ENCODE assay signal across 31 mouse cellular contexts in the genomic region with DNA sequence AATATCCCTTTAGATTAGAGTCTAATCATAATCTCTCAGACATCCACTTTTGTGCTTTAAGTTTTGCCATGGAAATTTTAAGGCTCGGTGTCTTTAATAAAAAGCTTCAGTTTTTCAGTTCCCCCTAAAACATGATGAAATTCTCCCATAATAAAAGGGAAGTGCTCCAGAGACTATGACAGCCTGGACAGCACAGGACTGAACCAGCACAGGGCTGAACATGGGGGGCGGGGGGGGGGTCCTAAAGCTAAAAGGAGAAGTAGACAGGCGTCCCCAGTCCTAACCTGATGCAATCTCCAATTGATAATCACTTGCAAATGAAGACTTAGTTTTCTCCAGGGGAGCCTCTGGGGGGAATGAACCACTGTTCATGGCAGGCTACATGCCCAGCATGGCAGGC. TPM values are rescaled to one million over a fixed set of nuclear protein-coding genes. Genes with fewer than 3 reads are reported as not detected.
DNase-seq lines count a peak whose midpoint lies in the region; ATAC-seq and TF ChIP-seq lines count a peak whose summit lies in the region.
"Had no signal": no experiment of that assay in that cellular context is flagged by ENCODE, and none has a peak within 500 bp of the region (broad histone marks: within the 10 kb centered on the region; RNA-seq: fewer than 3 reads in every experiment).

No protein-coding gene starts in this region.

- no peak for ATAC-seq in heart, embryonic 12.5 days (ENCODE audit: insufficient number of reproducible peaks, low FRiP score)
- peak; percentile 75 for ATAC-seq in common myeloid progenitor, adult 5-6 weeks (replicated peaks; ENCODE audit: low read depth, poor library complexity, severe bottlenecking)
- ATAC-seq in megakaryocyte progenitor cell, adult 5-6 weeks (replicated peaks; ENCODE audit: poor library complexity), result peak; percentile 68
- ATAC-seq: forebrain, embryonic 14.5 days; hindbrain, postnatal 0 days; intestine, embryonic 15.5 days; Patski had no signal

- H3K4me3 ChIP-seq in heart, embryonic 12.5 days, result no peak overlapping the region
- H3K4me3 ChIP-seq in heart, adult 2 months, result no peak overlapping the region
- H3K4me3 ChIP-seq in CH12.LX (replicated peaks in 1 of 3; ENCODE audit: low read depth in 2 of 3, low read length in 2 of 3, poor library complexity in 1 of 3), result no peak overlapping the region
- H3K4me3 ChIP-seq: embryonic facial prominence, embryonic 12.5 days; intestine, embryonic 15.5 days; liver, embryonic 15.5 days; lung, embryonic 15.5 days; neural tube, embryonic 15.5 days had no signal

- dilution Hi-C loops in CH12.LX (cut with MboI; ENCODE audit: extremely low pct_ligation_motif_present, extremely low pct_unique_long_range_greater_than_20kb, low sequenced_read_pairs), result no loop called here

- DNase-seq in heart, adult 2 months, result no peak
- DNase-seq in CH12.LX (ENCODE audit: extremely low read depth), result peak; percentile 36
- DNase-seq in cerebellum, adult 11-12 months, result no peak
- no peak for DNase-seq in left cerebral cortex, adult 18-20 months (ENCODE audit: low spot score in 2 of 2)
- no peak for DNase-seq in frontal cortex, adult 2 months (ENCODE audit: extremely low spot score in 1 of 2, low spot score in 1 of 2)
- DNase-seq: adrenal gland, postnatal 36 days; B cell, adult 2 months; cerebellum, adult 9-10 months; cerebellum, postnatal 36 days; embryo, embryonic 11 days; heart, postnatal 10 days; kidney, adult 2 months; kidney, postnatal 4 days; liver; midbrain, embryonic 14.5 days; right cerebral cortex, postnatal 25 days; spleen, adult 18-20 months; thymus, adult 2 months; thymus, postnatal 4 days had no signal

- no peaks in the 10 kb centered on the region for H3K9me3 ChIP-seq in heart, embryonic 12.5 days (replicated peaks)
- peaks cover 2% of the 10 kb centered on the region for H3K9me3 ChIP-seq in CH12.LX (replicated peaks; ENCODE audit: low read length)
- H3K9me3 ChIP-seq: embryonic facial prominence, embryonic 12.5 days; intestine, embryonic 15.5 days; liver, embryonic 15.5 days; lung, embryonic 15.5 days; neural tube, embryonic 15.5 days had no signal

- intact Hi-C loops in heart, adult 2 months (cut with DNase I), result loop anchor here (5.0 kb wide), 1 partner anchor 37 kb away; the partner anchor contains the start of gene Lrrfip1

- no peak for TF ChIP-seq CTCF in heart, adult 2 months (IDR thresholded peaks at IDR 0.05)
- TF ChIP-seq CTCF in CH12.LX (conservative IDR thresholded peaks at IDR 0.05 in 1 of 2, IDR thresholded peaks at IDR 0.05 in 1 of 2; ENCODE audit: low read depth in 2 of 2, low read length in 2 of 2), result no peak

- in situ Hi-C loops in CH12.LX (cut with MboI; ENCODE audit: low pct_ligation_motif_present, low pct_unique_long_range_greater_than_20kb, low sequenced_read_pairs), result no loop called here

- no peak for TF ChIP-seq POLR2A in heart, adult 2 months (IDR thresholded peaks at IDR 0.05; ENCODE audit: insufficient read depth, low read depth, low read length)
- TF ChIP-seq POLR2A in CH12.LX (IDR thresholded peaks at IDR 0.05; ENCODE audit: low read depth, low read length), result no peak

- H3K4me1 ChIP-seq in heart, embryonic 12.5 days (replicated peaks), result peaks cover 82% of the 10 kb centered on the region
- peaks cover 22% of the 10 kb centered on the region for H3K4me1 ChIP-seq in heart, adult 2 months (ENCODE audit: control insufficient read depth, insufficient read depth, low read length)
- peaks cover 3 to 25% of the 10 kb centered on the region in 2 experiments; a peak in 3 of 4 replicates for H3K4me1 ChIP-seq in CH12.LX (ENCODE audit: control insufficient read depth in 1 of 2, insufficient read depth in 2 of 2)

- H3K27me3 ChIP-seq in heart, embryonic 12.5 days (replicated peaks), result no peaks in the 10 kb centered on the region
- H3K27me3 ChIP-seq in heart, adult 2 months (ENCODE audit: control insufficient read depth, insufficient read depth, low read length), result no peaks in the 10 kb centered on the region
- no peaks in the 10 kb centered on the region for H3K27me3 ChIP-seq in CH12.LX (replicated peaks)
- H3K27me3 ChIP-seq: intestine, embryonic 15.5 days; liver, embryonic 15.5 days; lung, embryonic 15.5 days; neural tube, embryonic 15.5 days; Patski had no signal

- peaks cover 3% of the 10 kb centered on the region for H3K79me2 ChIP-seq in heart, adult 2 months (replicated peaks; ENCODE audit: control insufficient read depth, insufficient read depth, low read length)
- H3K79me2 ChIP-seq in CH12.LX (replicated peaks; ENCODE audit: control insufficient read depth, extremely low read depth, insufficient read depth, poor library complexity, severe bottlenecking), result no peaks in the 10 kb centered on the region

- TF ChIP-seq EP300 in heart, adult 2 months (IDR thresholded peaks at IDR 0.05; ENCODE audit: insufficient read depth, low read depth, low read length), result no peak
- no peak for TF ChIP-seq EP300 in CH12.LX (IDR thresholded peaks at IDR 0.05; ENCODE audit: low read length)

- 81% methylated on average over 3 of the region's 3 CpGs for WGBS in heart, embryonic 12.5 days
- 89% methylated on average over 3 of the region's 3 CpGs for WGBS in heart, adult 2 months

- no peak overlapping the region for H3K4me2 ChIP-seq in heart, embryonic 12.5 days
- no peak overlapping the region for H3K4me2 ChIP-seq in CH12.LX (ENCODE audit: insufficient read depth, low read depth, poor library complexity, severe bottlenecking)
- H3K4me2 ChIP-seq: embryonic facial prominence, embryonic 12.5 days; heart, embryonic 11.5 days; intestine, embryonic 15.5 days; liver, embryonic 15.5 days; lung, embryonic 15.5 days; neural tube, embryonic 15.5 days had no signal

- no peak overlapping the region for H3K9ac ChIP-seq in heart, embryonic 12.5 days
- H3K9ac ChIP-seq in heart, adult 2 months (ENCODE audit: low read depth, low read length), result no peak overlapping the region
- no peak overlapping the region for H3K9ac ChIP-seq in CH12.LX (ENCODE audit: insufficient read depth, low read depth)
- H3K9ac ChIP-seq: embryonic facial prominence, embryonic 12.5 days; intestine, embryonic 15.5 days; liver, embryonic 15.5 days; lung, embryonic 15.5 days; neural tube, embryonic 15.5 days had no signal

- no peaks in the 10 kb centered on the region for H3K36me3 ChIP-seq in heart, embryonic 12.5 days
- H3K36me3 ChIP-seq in heart, adult 2 months (ENCODE audit: control insufficient read depth, insufficient read depth, low read length), result no peaks in the 10 kb centered on the region
- no peaks in the 10 kb centered on the region for H3K36me3 ChIP-seq in CH12.LX (replicated peaks in 1 of 2; ENCODE audit: control insufficient read depth in 1 of 2, insufficient read depth in 1 of 2, low read length in 1 of 2)
- H3K36me3 ChIP-seq: embryonic facial prominence, embryonic 12.5 days; intestine, embryonic 15.5 days; liver, embryonic 15.5 days; lung, embryonic 15.5 days; neural tube, embryonic 15.5 days had no signal

- 0 out of 2 replicates have a peak overlapping the region, but pooled peaks have one; percentile 11 for H3K27ac ChIP-seq in heart, embryonic 12.5 days (ENCODE audit: poor library complexity, severe bottlenecking)
- no peak overlapping the region for H3K27ac ChIP-seq in heart, adult 2 months
- H3K27ac ChIP-seq in CH12.LX (ENCODE audit: insufficient read depth, low read depth), result no peak overlapping the region
- H3K27ac ChIP-seq: embryonic facial prominence, embryonic 12.5 days; hindbrain, postnatal 0 days; intestine, embryonic 15.5 days; liver, embryonic 15.5 days; lung, embryonic 15.5 days; neural tube, embryonic 15.5 days had no signal

- no peak for TF ChIP-seq RAD21 in CH12.LX (IDR thresholded peaks at IDR 0.05; ENCODE audit: low read depth, low read length)

TF ChIP-seq in CH12.LX, 34 proteins besides CTCF, POLR2A, EP300 and RAD21:
- TF ChIP-seq GABPA (IDR thresholded peaks at IDR 0.05; ENCODE audit: insufficient replicate concordance, low read depth, low read length) (no peak), TCF12 (IDR thresholded peaks at IDR 0.05; ENCODE audit: low read depth, low read length) (no peak), MAZ (IDR thresholded peaks at IDR 0.05; ENCODE audit: low read depth, low read length) (no peak), POLR2AphosphoS2 (IDR thresholded peaks at IDR 0.05; ENCODE audit: low read depth, low read length) (no peak), USF2 (conservative IDR thresholded peaks at IDR 0.05; ENCODE audit: low read depth, low read length) (no peak)
TF ChIP-seq in CH12.LX: peak in this region for 0.

RNA-seq across cellular contexts. Expression of gene Lrrfip1, which starts 36.0 kb away (rescaled TPM):
- polyA plus RNA-seq in heart, embryonic 12.5 days (2016; fragmentation: Nextera tagmentation; extraction: Ambion mirVana), result 151 and 161 TPM in 2 replicates
- 10 to 100 TPM; 63.5 to 75.5 TPM for total RNA-seq in heart, adult 2 months (2021)
- 32.9 and 44.2 TPM in 2 replicates for polyA plus RNA-seq in heart, adult 2 months (2012; rRNA removed)
- total RNA-seq in CH12.LX (2012; rRNA removed) (19.1 and 22.8 TPM in 2 replicates), CH12.LX (2014; rRNA removed) (16.9 and 17.2 TPM in 2 replicates)
- 30.5 and 31.7 TPM in 2 replicates for polyA plus RNA-seq in CH12.LX (2012; ENCODE audit: insufficient read length, low read depth)
- total RNA-seq in common myeloid progenitor, adult 5-6 weeks (2017), result 117 and 166 TPM in 2 replicates
- total RNA-seq in megakaryocyte progenitor cell, adult 5-6 weeks (2015), result 70.8 and 70.9 TPM in 2 replicates
- total RNA-seq in megakaryocyte progenitor cell, adult 5-6 weeks (2017), result 121 and 127 TPM in 2 replicates
- total RNA-seq in left cerebral cortex, adult 18-20 months (2021), result 10 to 100 TPM; 71.0 to 74.6 TPM
- polyA plus RNA-seq in frontal cortex, adult 2 months (2012; rRNA removed), result 76.0 and 85.8 TPM in 2 replicates
